27 mouse cellular contexts compared by ENCODE assay signal in genomic region chr19:19077880-19078279, GRCm38 (mm10). TPM values are rescaled to one million over a fixed set of nuclear protein-coding genes. Genes with fewer than 3 reads are reported as not detected.
DNase-seq lines count a peak whose midpoint lies in the region; ATAC-seq and TF ChIP-seq lines count a peak whose summit lies in the region.
"Had no signal": no experiment of that assay in that cellular context is flagged by ENCODE, and none has a peak within 500 bp of the region (broad histone marks: within the 10 kb centered on the region; RNA-seq: fewer than 3 reads in every experiment).

No protein-coding gene starts in this region.

- H3K9me3 ChIP-seq in midbrain, embryonic 12.5 days, result no peaks in the 10 kb centered on the region
- no peaks in the 10 kb centered on the region for H3K9me3 ChIP-seq in midbrain, embryonic 13.5 days
- H3K9me3 ChIP-seq in midbrain, embryonic 16.5 days (replicated peaks; ENCODE audit: control insufficient read depth, low read length, poor library complexity, severe bottlenecking), result no peaks in the 10 kb centered on the region
- no peaks in the 10 kb centered on the region for H3K9me3 ChIP-seq in midbrain, postnatal 0 days (ENCODE audit: low read length)
- H3K9me3 ChIP-seq: embryonic facial prominence, embryonic 12.5 days; embryonic facial prominence, embryonic 15.5 days; heart, embryonic 10.5 days; heart, embryonic 13.5 days; intestine, embryonic 15.5 days had no signal

- no peak for TF ChIP-seq CTCF in midbrain, postnatal 0 days (IDR thresholded peaks at IDR 0.05)

- no peaks in the 10 kb centered on the region for H3K36me3 ChIP-seq in midbrain, embryonic 12.5 days
- H3K36me3 ChIP-seq in midbrain, embryonic 13.5 days, result no peaks in the 10 kb centered on the region
- H3K36me3 ChIP-seq in midbrain, embryonic 16.5 days (ENCODE audit: control insufficient read depth, insufficient read depth, low read length), result no peaks in the 10 kb centered on the region
- H3K36me3 ChIP-seq in midbrain, postnatal 0 days (ENCODE audit: insufficient read depth, low read length), result no peaks in the 10 kb centered on the region
- H3K36me3 ChIP-seq: embryonic facial prominence, embryonic 12.5 days; embryonic facial prominence, embryonic 15.5 days; heart, embryonic 10.5 days; heart, embryonic 13.5 days; intestine, embryonic 15.5 days had no signal

- WGBS in midbrain, embryonic 12.5 days, result 67% methylated on average over 8 of the region's 8 CpGs
- 52% methylated on average over 8 of the region's 8 CpGs for WGBS in midbrain, embryonic 13.5 days
- WGBS in midbrain, embryonic 16.5 days, result 44% methylated on average over 8 of the region's 8 CpGs
- WGBS in midbrain, postnatal 0 days, result 45% methylated on average over 8 of the region's 8 CpGs

- no peak overlapping the region for H3K27ac ChIP-seq in midbrain, embryonic 12.5 days (replicated peaks)
- no peak overlapping the region for H3K27ac ChIP-seq in midbrain, embryonic 13.5 days
- H3K27ac ChIP-seq in midbrain, embryonic 16.5 days (ENCODE audit: low read length), result no peak overlapping the region
- no peak overlapping the region for H3K27ac ChIP-seq in midbrain, postnatal 0 days (ENCODE audit: low read depth, low read length)
- H3K27ac ChIP-seq: embryonic facial prominence, embryonic 12.5 days; embryonic facial prominence, embryonic 15.5 days; heart, adult 2 months; heart, embryonic 10.5 days; heart, embryonic 13.5 days; intestine, embryonic 15.5 days had no signal

- DNase-seq in midbrain, postnatal 0 days (ENCODE audit: low spot score), result no peak
- peak; percentile 44 for DNase-seq in retina, postnatal 1 day
- no peak for DNase-seq in cerebellum, postnatal 10 days
- DNase-seq: adrenal gland, adult 8-10 months; adrenal gland, postnatal 25 days; cerebellum, adult 11-12 months; cerebellum, adult 8-10 months; cerebellum, postnatal 14 days; gastrocnemius, postnatal 10 days; gastrocnemius, postnatal 36 days; heart, adult 2 months; heart, postnatal 14 days; heart, postnatal 4 days had no signal

- H3K4me3 ChIP-seq in midbrain, embryonic 12.5 days, result no peak overlapping the region
- H3K4me3 ChIP-seq in midbrain, embryonic 13.5 days (replicated peaks), result no peak overlapping the region
- H3K4me3 ChIP-seq in midbrain, embryonic 16.5 days (ENCODE audit: low read depth, low read length), result no peak overlapping the region
- no peak overlapping the region for H3K4me3 ChIP-seq in midbrain, postnatal 0 days (ENCODE audit: low read depth, low read length)
- H3K4me3 ChIP-seq: embryonic facial prominence, embryonic 12.5 days; embryonic facial prominence, embryonic 15.5 days; heart, adult 2 months; heart, embryonic 10.5 days; heart, embryonic 13.5 days; intestine, embryonic 15.5 days had no signal

- ATAC-seq in midbrain, embryonic 12.5 days (ENCODE audit: low FRiP score, low read depth), result peak; percentile 47; the same call in 1 of the 2 replicates
- ATAC-seq in midbrain, embryonic 13.5 days, result no peak
- peak; percentile 67; the same call in 1 of the 2 replicates for ATAC-seq in midbrain, embryonic 16.5 days
- ATAC-seq in midbrain, postnatal 0 days (ENCODE audit: low FRiP score), result no peak
- ATAC-seq: activated CD4-positive, CD25-positive, alpha-beta regulatory T cell, adult 4 months; CD4-positive, CD25-positive, alpha-beta regulatory T cell, adult 4 months; forebrain, embryonic 14.5 days; hindbrain, embryonic 16.5 days; intestine, embryonic 15.5 days had no signal

- H3K9ac ChIP-seq in midbrain, embryonic 12.5 days (replicated peaks), result no peak overlapping the region
- no peak overlapping the region for H3K9ac ChIP-seq in midbrain, embryonic 13.5 days (replicated peaks)
- H3K9ac ChIP-seq in midbrain, embryonic 16.5 days (ENCODE audit: low read depth, low read length), result no peak overlapping the region
- no peak overlapping the region for H3K9ac ChIP-seq in midbrain, postnatal 0 days (replicated peaks; ENCODE audit: low read length, poor library complexity, severe bottlenecking)
- H3K9ac ChIP-seq: embryonic facial prominence, embryonic 12.5 days; embryonic facial prominence, embryonic 15.5 days; heart, embryonic 13.5 days; intestine, embryonic 15.5 days had no signal

- no peak overlapping the region for H3K4me2 ChIP-seq in midbrain, embryonic 12.5 days (replicated peaks)
- no peak overlapping the region for H3K4me2 ChIP-seq in midbrain, embryonic 13.5 days (replicated peaks)
- no peak overlapping the region for H3K4me2 ChIP-seq in midbrain, embryonic 16.5 days (ENCODE audit: low read length)
- no peak overlapping the region for H3K4me2 ChIP-seq in midbrain, postnatal 0 days (ENCODE audit: low read depth, low read length, poor library complexity, severe bottlenecking)
- H3K4me2 ChIP-seq: embryonic facial prominence, embryonic 12.5 days; embryonic facial prominence, embryonic 15.5 days; heart, embryonic 13.5 days; intestine, embryonic 15.5 days had no signal

- H3K27me3 ChIP-seq in midbrain, embryonic 12.5 days, result no peaks in the 10 kb centered on the region
- H3K27me3 ChIP-seq in midbrain, embryonic 13.5 days, result no peaks in the 10 kb centered on the region
- no peaks in the 10 kb centered on the region for H3K27me3 ChIP-seq in midbrain, embryonic 16.5 days (ENCODE audit: control insufficient read depth, insufficient read depth, low read depth, low read length)
- no peaks in the 10 kb centered on the region for H3K27me3 ChIP-seq in midbrain, postnatal 0 days (ENCODE audit: insufficient read depth, low read length)
- H3K27me3 ChIP-seq: embryonic facial prominence, embryonic 12.5 days; embryonic facial prominence, embryonic 15.5 days; heart, embryonic 13.5 days; intestine, embryonic 15.5 days had no signal

- no peaks in the 10 kb centered on the region for H3K4me1 ChIP-seq in midbrain, embryonic 12.5 days
- H3K4me1 ChIP-seq in midbrain, embryonic 13.5 days (replicated peaks), result peaks cover 5% of the 10 kb centered on the region; the same call in 1 of the 2 replicates
- H3K4me1 ChIP-seq in midbrain, embryonic 16.5 days (ENCODE audit: control insufficient read depth, insufficient read depth, low read length), result peaks cover 3% of the 10 kb centered on the region; the same call in 1 of the 2 replicates
- H3K4me1 ChIP-seq in midbrain, postnatal 0 days (ENCODE audit: insufficient read depth, low read length), result no peaks in the 10 kb centered on the region
- H3K4me1 ChIP-seq: embryonic facial prominence, embryonic 12.5 days; embryonic facial prominence, embryonic 15.5 days; heart, embryonic 10.5 days; intestine, embryonic 15.5 days had no signal

RNA-seq across cellular contexts. Expression of gene Rorb, which starts 33.1 kb away (rescaled TPM):
- 7.0 TPM in 2 replicates for polyA plus RNA-seq in midbrain, embryonic 12.5 days (2016; fragmentation: Nextera tagmentation; extraction: Ambion mirVana)
- 8.8 and 9.7 TPM in 2 replicates for polyA plus RNA-seq in midbrain, embryonic 13.5 days (2015; fragmentation: Nextera tagmentation; extraction: Ambion mirVana)
- polyA plus RNA-seq in midbrain, embryonic 16.5 days (2015; fragmentation: Nextera tagmentation; extraction: Ambion mirVana), result 18.4 and 23.0 TPM in 2 replicates
- 14.0 and 18.8 TPM in 2 replicates for total RNA-seq in midbrain, postnatal 0 days (2014; rRNA removed)
- 13.5 and 17.7 TPM in 2 replicates for polyA plus RNA-seq in midbrain, postnatal 0 days (2015; fragmentation: Nextera tagmentation; extraction: Ambion mirVana)
- total RNA-seq: granulocyte monocyte progenitor cell, adult 5-6 weeks; MEL had no signal

Comparison
In these comparisons a context has a peak if more than half of its experiments do, and no peak if none do; other contexts are left out.
1. ATAC-seq: peak in midbrain, embryonic 12.5 days (single experiment) and midbrain, embryonic 16.5 days (single experiment); none in midbrain, embryonic 13.5 days (single experiment) and midbrain, postnatal 0 days (single experiment).